Mouse (Mus musculus) MEL-GATA-1-ER (cell line): ENCODE data around the gene Myo1e.

Experiments used
- DNase-seq: peaks from one replicate; pipeline ENCODE4 v3.0.0-alpha.2; 2012; ENCODE audit warnings: low read depth; ENCODE audit errors: extremely low read depth

The Myo1e gene

GRCm38 (mm10) chr9:70207151-70207831 is at the start of gene Myo1e:
Gene Myo1e (plus strand): TSS chr9:70207350.
- DNase-seq: no peak

GRCm38 (mm10) chr9:70160071-70160470 is 47.1 kb upstream of the Myo1e start:
- no peak for DNase-seq

GRCm38 (mm10) chr9:70168973-70169372 is 38.2 kb upstream of the Myo1e start:
- DNase-seq: peak; percentile 7

GRCm38 (mm10) chr9:70174291-70174848 is 32.8 kb upstream of the Myo1e start:
- no peak for DNase-seq

GRCm38 (mm10) chr9:70174896-70175295 is 32.3 kb upstream of the Myo1e start:
- no peak for DNase-seq

GRCm38 (mm10) chr9:70176291-70176690 is 30.9 kb upstream of the Myo1e start:
- DNase-seq: no peak

- DNase-seq: no peak
Measured at GRCm38 (mm10) chr9:70181719-70182118, 25.4 kb upstream of the Myo1e start.

- DNase-seq: no peak
Measured at GRCm38 (mm10) chr9:70182639-70183038, 24.5 kb upstream of the Myo1e start.

GRCm38 (mm10) chr9:70192336-70192735 is 14.8 kb upstream of the Myo1e start:
- DNase-seq: no peak

- no peak for DNase-seq
Measured at GRCm38 (mm10) chr9:70194622-70195021, 12.5 kb upstream of the Myo1e start.

- no peak for DNase-seq
Measured at GRCm38 (mm10) chr9:70196956-70197659, 10.0 kb upstream of the Myo1e start.

GRCm38 (mm10) chr9:70197992-70198391 is 9.2 kb upstream of the Myo1e start:
- DNase-seq: no peak

- DNase-seq: peak; percentile 10
Measured at GRCm38 (mm10) chr9:70202753-70203152, 4.4 kb upstream of the Myo1e start.

- DNase-seq: no peak
Measured at GRCm38 (mm10) chr9:70203267-70204076, 3.7 kb upstream of the Myo1e start.

GRCm38 (mm10) chr9:70207981-70208521 is 901 bp downstream of the Myo1e start:
- no peak for DNase-seq

- no peak for DNase-seq
Measured at GRCm38 (mm10) chr9:70208751-70209150, 1.6 kb downstream of the Myo1e start.

GRCm38 (mm10) chr9:70209296-70210049 is 2.3 kb downstream of the Myo1e start:
- DNase-seq: no peak

GRCm38 (mm10) chr9:70211638-70212037 is 4.5 kb downstream of the Myo1e start:
- no peak for DNase-seq

GRCm38 (mm10) chr9:70216517-70216916 is 9.4 kb downstream of the Myo1e start:
- DNase-seq: no peak

- no peak for DNase-seq
Measured at GRCm38 (mm10) chr9:70219295-70219931, 12.3 kb downstream of the Myo1e start.
